Mouse (Mus musculus) neural tube, embryonic 11.5 days (tissue): Measurements from ENCODE around the gene Cacnb4. TPM values are rescaled to one million over a fixed set of nuclear protein-coding genes. Genes with fewer than 3 reads are reported as not detected.

Experiments used
- ATAC-seq: fragments of 200-750 bp; cut with Nextera tagmentation; 2 replicates; pipeline ENCODE4 v1.8.0; 2017; ENCODE audit warnings: moderate number of reproducible peaks, mild to moderate bottlenecking, moderate TSS enrichment, moderate library complexity; ENCODE audit not compliant: insufficient read depth, low FRiP score, low TSS enrichment
- DNase-seq: peaks from one replicate; pipeline ENCODE4 v3.0.0-alpha.2; 2015; ENCODE audit warnings: low spot score
- H3K27ac ChIP-seq: fragments of 300-500 bp; sonication (generic); 2 replicates; pipeline ENCODE4 v1.5.1; 2014; ENCODE audit warnings: low read depth, mild to moderate bottlenecking, low read length
- H3K27me3 ChIP-seq: fragments of 300-500 bp; sonication (generic); 2 replicates; pipeline ENCODE4 v1.6.1; 2014; ENCODE audit warnings: mild to moderate bottlenecking, low read length, mixed read lengths; ENCODE audit not compliant: control insufficient read depth, insufficient read depth
- H3K36me3 ChIP-seq: fragments of 300-500 bp; sonication (generic); 2 replicates; pipeline ENCODE4 v1.6.1; 2014; ENCODE audit warnings: mild to moderate bottlenecking, low read length, moderate library complexity, mixed read lengths; ENCODE audit not compliant: control insufficient read depth, insufficient read depth
- H3K4me1 ChIP-seq: fragments of 300-500 bp; sonication (generic); 2 replicates; pipeline ENCODE4 v1.6.1; 2014; ENCODE audit warnings: low read length, mixed read lengths; ENCODE audit not compliant: control insufficient read depth, insufficient read depth
- H3K4me2 ChIP-seq: fragments of 300-500 bp; sonication (generic); 2 replicates; pipeline ENCODE4 v1.6.1; 2014; ENCODE audit warnings: low read depth, mild to moderate bottlenecking, moderate library complexity
- H3K4me3 ChIP-seq: fragments of 300-500 bp; sonication (generic); 2 replicates; pipeline ENCODE4 v1.5.1; 2014; ENCODE audit warnings: low read depth, low read length
- H3K9ac ChIP-seq: fragments of 300-500 bp; sonication (generic); 2 replicates; pipeline ENCODE4 v1.6.1; 2014; ENCODE audit warnings: mild to moderate bottlenecking, low read length
- H3K9me3 ChIP-seq: fragments of 300-500 bp; sonication (generic); 2 replicates; pipeline ENCODE4 v1.6.1; 2016; ENCODE audit warnings: low read length; ENCODE audit not compliant: control insufficient read depth
- WGBS: fragments of 180-500 bp; shearing (Covaris S2); extraction: QIAGEN DNeasy Blood & Tissue Kit; methylation state at CpG from one replicate; pipeline ENCODE4 v1.1.7; 2014; 5-methylcytosine and 5-hydroxymethylcytosine counted together
- polyA plus RNA-seq: library from polyadenylated mRNA; unstranded; fragments of >200 nt; fragmentation: Nextera tagmentation; extraction: Ambion mirVana; gene quantifications from 2 replicates; pipeline ENCODE4 v1.2.1, GENCODE M21; 2014

Gene Cacnb4
- polyA plus RNA-seq, 1 experiment from 2014 or later, result 3.2 TPM

DNA sequence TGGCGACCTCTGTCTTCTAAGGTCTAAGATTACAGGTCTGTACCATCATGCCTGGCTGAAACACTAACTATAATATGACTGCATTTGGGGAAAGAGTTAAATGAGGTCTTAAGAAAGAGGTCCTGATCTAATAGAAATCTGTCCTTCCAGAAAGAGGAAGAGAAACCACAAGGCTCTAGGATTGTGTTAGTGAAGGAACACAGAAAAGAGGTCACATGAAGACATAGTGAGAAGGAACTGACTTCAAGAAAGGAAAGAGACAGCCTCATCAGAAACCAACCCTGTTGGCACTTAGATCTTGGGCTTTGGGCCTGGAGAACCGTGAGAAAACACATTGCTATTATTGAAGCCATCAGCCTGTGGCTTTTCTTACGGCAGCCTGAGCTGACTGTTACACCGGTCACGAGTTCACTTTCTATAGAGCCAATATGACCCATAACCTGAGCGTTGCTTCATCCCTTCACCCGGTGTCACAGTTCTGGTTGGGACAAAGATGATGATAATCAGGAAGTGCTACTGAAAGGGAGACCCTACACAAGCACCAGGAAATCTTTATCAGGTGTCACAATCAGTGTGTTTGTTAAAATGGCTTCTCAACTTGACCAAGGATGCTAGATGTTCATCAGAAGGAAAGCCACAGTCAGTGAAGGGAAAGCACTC, 153.4 kb downstream of the Cacnb4 start:
- 90% methylated on average over 7 of the region's 7 CpGs for WGBS
- no peak overlapping the region for H3K4me3 ChIP-seq
- H3K27ac ChIP-seq, result no peak overlapping the region
- H3K4me2 ChIP-seq, result no peak overlapping the region
- no peaks in the 10 kb centered on the region for H3K9me3 ChIP-seq
- H3K9ac ChIP-seq, result no peak overlapping the region
- H3K4me1 ChIP-seq, result no peaks in the 10 kb centered on the region
- H3K36me3 ChIP-seq, result no peaks in the 10 kb centered on the region
- ATAC-seq (no peak), DNase-seq (no peak)
- no peaks in the 10 kb centered on the region for H3K27me3 ChIP-seq

DNA sequence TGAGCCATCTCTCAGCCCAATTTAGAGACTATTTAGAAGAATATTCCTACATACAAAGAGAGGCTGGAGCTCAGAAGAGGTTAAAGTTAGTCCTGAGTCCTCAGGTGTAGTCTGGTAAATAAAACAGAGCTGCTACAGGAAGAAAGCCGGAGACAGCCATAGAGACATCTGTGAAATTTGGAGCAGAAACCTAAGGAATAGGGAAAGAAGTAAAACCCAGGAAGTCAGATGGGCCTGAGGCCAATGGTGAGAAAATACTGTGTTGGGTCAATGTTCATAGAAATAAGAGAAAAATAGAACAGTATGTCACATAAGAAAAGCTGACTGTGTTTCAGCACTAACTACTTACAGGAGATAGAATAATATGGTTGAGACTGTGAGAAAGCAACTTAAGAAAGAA, 155.6 kb downstream of the Cacnb4 start:
- no peak for ATAC-seq
- H3K9ac ChIP-seq, result no peak overlapping the region
- H3K4me2 ChIP-seq, result no peak overlapping the region

DNA sequence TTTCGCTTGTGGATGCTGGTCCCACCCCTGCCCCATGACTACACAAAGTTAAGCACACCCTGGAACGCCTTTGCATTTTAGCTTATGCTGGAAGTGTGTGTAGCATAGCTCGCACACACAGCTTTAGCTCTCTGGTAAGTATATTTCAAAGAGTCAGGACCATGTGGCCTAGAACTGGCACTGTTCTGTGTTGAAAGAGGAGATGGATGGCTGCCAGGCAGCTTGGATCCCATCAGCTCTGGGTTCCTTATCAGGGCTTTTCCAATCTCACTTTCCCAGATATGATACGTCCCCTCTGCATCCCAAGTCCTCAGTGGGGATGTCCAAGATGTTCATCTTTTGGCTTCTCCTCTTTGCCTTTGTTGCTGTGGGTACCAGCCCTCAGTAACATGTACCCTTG, 157.9 kb downstream of the Cacnb4 start:
- Histone ChIP-seq H3K9me3 (no peaks in the 10 kb centered on the region), H3K36me3 (no peaks in the 10 kb centered on the region), H3K4me1 (no peaks in the 10 kb centered on the region), H3K27me3 (no peaks in the 10 kb centered on the region), H3K27ac (no peak overlapping the region), H3K9ac (no peak overlapping the region), H3K4me3 (no peak overlapping the region), H3K4me2 (no peak overlapping the region)
- WGBS, result 95% methylated on average over 4 of the region's 4 CpGs
- DNase-seq (no peak), ATAC-seq (no peak)

More for the DNA sequence above, 155.6 kb downstream of the Cacnb4 start:
- Histone ChIP-seq H3K36me3 (no peaks in the 10 kb centered on the region), H3K9me3 (no peaks in the 10 kb centered on the region), H3K4me3 (no peak overlapping the region), H3K27ac (no peak overlapping the region), H3K4me1 (no peaks in the 10 kb centered on the region), H3K27me3 (no peaks in the 10 kb centered on the region)
- DNase-seq, result no peak
- WGBS, result 91% methylated on average over 1 of the region's 1 CpGs

DNA sequence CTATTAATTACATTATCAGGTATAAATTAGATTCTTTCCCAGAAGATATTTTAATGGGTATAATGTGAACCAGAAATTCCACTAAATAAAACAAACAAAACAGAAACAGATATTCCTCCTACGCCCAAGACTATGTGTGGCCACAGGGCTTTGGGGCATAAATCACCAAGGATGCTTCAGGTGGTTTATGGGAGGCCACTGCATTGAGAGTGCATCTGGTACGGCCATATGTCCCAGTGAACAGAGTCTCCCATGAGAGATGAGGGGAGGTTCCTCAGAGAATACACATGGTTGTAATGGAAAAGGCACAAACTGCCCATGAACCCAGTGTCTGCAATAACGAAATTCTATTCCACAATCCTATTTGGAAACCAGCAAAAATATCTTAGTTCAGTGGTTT, 160.1 kb downstream of the Cacnb4 start:
- Histone ChIP-seq H3K36me3 (no peaks in the 10 kb centered on the region), H3K4me3 (no peak overlapping the region), H3K9ac (no peak overlapping the region), H3K4me2 (no peak overlapping the region), H3K9me3 (no peaks in the 10 kb centered on the region), H3K27me3 (no peaks in the 10 kb centered on the region), H3K27ac (no peak overlapping the region), H3K4me1 (no peaks in the 10 kb centered on the region)
- DNase-seq, result no peak
- WGBS, result 70% methylated on average over 3 of the region's 3 CpGs
- no peak for ATAC-seq

DNA sequence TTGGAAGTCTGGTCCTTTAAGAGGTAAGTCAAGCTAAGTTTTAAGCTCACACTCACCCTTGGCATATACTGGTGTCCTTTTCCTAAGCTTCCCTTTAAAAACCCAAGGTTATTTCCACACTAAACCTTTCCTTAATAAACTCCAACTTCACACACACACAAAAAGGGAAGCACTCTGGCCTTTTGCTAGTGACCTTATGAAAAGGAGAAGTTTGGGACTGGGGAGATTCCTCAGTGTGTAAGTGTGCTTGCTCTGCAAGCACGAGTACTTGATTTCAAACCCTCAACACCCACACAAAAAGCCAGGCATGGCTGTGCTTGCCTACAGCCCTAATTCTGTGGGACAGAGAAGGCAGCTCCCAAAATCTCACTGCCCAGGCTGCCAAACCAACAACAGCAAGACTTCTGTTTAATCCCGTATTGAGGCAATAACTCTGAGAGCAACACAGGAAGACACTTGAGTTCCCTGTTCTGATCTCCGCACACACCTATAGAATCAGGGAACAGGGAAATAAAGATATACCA, 163.7 kb downstream of the Cacnb4 start:
- H3K36me3 ChIP-seq, result no peaks in the 10 kb centered on the region
- H3K27me3 ChIP-seq, result no peaks in the 10 kb centered on the region
- no peaks in the 10 kb centered on the region for H3K4me1 ChIP-seq
- 73% methylated on average over 3 of the region's 3 CpGs for WGBS
- no peak overlapping the region for H3K27ac ChIP-seq
- no peak overlapping the region for H3K4me3 ChIP-seq
- H3K4me2 ChIP-seq, result no peak overlapping the region
- no peaks in the 10 kb centered on the region for H3K9me3 ChIP-seq
- DNase-seq (no peak), ATAC-seq (no peak)
- no peak overlapping the region; the same call in 1 of the 2 replicates for H3K9ac ChIP-seq

DNA sequence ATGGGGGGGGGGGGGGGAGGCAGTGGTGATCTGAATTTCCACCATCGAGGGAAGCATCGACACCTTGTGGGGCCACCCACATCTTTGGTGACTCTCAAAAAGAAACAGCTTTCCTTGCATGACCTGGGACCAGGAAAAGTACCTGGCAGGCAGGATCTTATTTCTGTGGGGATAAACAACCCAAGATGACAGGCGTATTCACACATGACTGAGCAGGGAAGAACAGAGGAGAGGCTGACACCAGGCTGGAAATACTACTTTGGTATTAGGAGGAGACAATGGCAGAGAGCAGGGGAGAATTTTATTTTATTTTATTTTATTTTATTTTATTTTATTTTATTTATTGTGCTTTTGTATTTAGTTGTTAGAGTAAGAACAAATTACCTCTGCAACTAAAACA, 164.4 kb downstream of the Cacnb4 start:
- Histone ChIP-seq H3K27ac (no peak overlapping the region), H3K9ac (no peak overlapping the region), H3K4me3 (no peak overlapping the region), H3K27me3 (no peaks in the 10 kb centered on the region), H3K36me3 (no peaks in the 10 kb centered on the region), H3K9me3 (no peaks in the 10 kb centered on the region), H3K4me2 (no peak overlapping the region), H3K4me1 (no peaks in the 10 kb centered on the region)
- no peak for DNase-seq
- no peak for ATAC-seq
- 34% methylated on average over 3 of the region's 3 CpGs for WGBS

DNA sequence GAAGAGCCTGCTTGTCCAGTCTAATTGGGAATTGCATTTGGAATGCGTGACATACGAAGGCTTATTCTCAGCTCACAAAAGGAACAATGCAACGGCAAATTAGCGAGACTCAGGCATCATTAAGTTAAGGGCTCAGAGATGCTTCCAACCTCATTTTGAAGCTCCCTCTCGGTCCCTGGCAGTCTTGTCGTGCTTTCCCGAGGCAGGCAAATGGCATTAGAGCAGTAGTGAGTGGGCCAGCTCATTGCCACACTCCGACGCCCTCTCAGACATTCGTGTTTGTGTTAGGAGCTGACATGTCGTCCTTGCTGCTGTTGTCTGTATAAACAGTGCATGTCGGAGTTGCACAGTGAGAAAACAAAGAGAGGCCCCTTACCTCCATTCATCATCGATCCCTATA, 164.8 kb downstream of the Cacnb4 start:
- Histone ChIP-seq H3K4me2 (no peak overlapping the region), H3K4me3 (no peak overlapping the region), H3K4me1 (no peaks in the 10 kb centered on the region), H3K27me3 (no peaks in the 10 kb centered on the region), H3K27ac (no peak overlapping the region), H3K9me3 (no peaks in the 10 kb centered on the region), H3K9ac (no peak overlapping the region), H3K36me3 (no peaks in the 10 kb centered on the region)
- no peak for ATAC-seq
- 9% methylated on average over 13 of the region's 13 CpGs for WGBS
- peak; percentile 36 for DNase-seq

DNA sequence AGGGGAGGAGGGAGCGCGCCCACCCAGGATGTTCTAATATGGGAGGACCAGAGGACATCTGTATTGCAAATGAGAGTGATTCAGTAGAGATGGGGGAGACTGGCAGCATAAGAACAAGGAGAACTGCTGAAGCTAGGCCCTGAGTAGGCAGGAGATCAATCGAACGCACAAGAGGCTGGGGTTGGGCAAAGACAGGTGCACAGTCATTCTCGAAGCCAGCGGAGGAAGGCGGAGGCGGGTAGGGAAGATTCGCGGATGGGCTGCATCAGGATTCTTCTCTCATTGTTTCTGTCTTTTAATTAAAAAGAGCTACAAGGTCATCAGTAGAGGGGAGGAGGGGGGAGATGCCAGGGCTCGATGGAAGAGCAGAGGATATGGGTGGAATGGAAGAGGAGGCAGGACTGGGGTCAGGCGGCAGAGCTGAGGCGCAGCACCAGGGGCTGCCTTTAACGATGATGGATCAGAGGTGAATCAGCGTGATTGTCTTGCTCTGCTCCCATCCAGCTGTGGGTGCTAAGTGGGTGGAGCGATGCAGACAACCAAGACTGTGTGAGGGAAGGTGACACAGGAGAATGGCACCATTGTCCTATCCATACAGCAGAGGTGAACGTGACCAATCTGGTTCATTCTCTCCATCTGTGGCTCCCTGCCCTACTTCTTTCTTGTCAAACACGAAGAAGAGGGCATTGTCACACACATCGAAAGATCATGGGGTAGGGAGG, 166.7 kb downstream of the Cacnb4 start:
- Histone ChIP-seq H3K4me3 (no peak overlapping the region), H3K9me3 (no peaks in the 10 kb centered on the region), H3K27me3 (no peaks in the 10 kb centered on the region), H3K4me2 (no peak overlapping the region), H3K4me1 (no peaks in the 10 kb centered on the region), H3K9ac (no peak overlapping the region), H3K27ac (no peak overlapping the region), H3K36me3 (no peaks in the 10 kb centered on the region)
- 74% methylated on average over 19 of the region's 19 CpGs for WGBS
- DNase-seq (no peak), ATAC-seq (no peak)

DNA sequence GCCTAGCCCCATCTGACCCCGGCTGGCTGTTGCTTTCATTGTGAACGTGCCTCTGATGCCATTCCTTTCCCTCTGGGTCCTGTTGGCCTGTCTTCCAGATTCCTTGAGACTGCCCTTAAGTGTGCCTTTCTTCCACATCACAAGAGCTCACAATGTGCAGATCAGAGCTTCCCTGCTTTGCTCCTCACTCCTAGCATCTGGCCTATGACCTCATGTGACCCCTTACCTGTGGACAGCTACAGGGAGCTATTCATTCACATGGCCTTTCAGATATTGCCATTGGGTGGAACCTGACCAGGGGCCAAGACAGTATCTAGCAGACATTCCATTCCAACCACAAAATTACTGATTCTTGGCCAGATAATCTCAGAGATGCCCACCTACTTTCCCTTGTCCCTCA, 171.5 kb downstream of the Cacnb4 start:
- Histone ChIP-seq H3K4me2 (no peak overlapping the region), H3K4me1 (no peaks in the 10 kb centered on the region), H3K9me3 (no peaks in the 10 kb centered on the region), H3K27ac (no peak overlapping the region), H3K27me3 (no peaks in the 10 kb centered on the region), H3K4me3 (no peak overlapping the region), H3K9ac (no peak overlapping the region), H3K36me3 (no peaks in the 10 kb centered on the region)
- 78% methylated on average over 2 of the region's 2 CpGs for WGBS
- ATAC-seq (no peak), DNase-seq (no peak)
